Mouse (Mus musculus): ENCODE results near the gene 4933417A18Rik. TPM values are rescaled to one million over a fixed set of nuclear protein-coding genes. Genes with fewer than 3 reads are reported as not detected.

Gene 4933417A18Rik
- polyA plus RNA-seq, 1 experiment from 2014 or later, result not detected

Other genes with a start within 250 kb of the 4933417A18Rik start
- gene Fam50b, start 189.6 kb upstream of the 4933417A18Rik start, polyA plus RNA-seq (2015; fragmentation: Nextera tagmentation; extraction: Ambion mirVana), result not detected in 2 replicates
- gene Prpf4b, start 49.1 kb upstream of the 4933417A18Rik start, polyA plus RNA-seq (2015; fragmentation: Nextera tagmentation; extraction: Ambion mirVana), result 41.2 and 42.2 TPM in 2 replicates
- gene Fam217a, start 99 bp upstream of the 4933417A18Rik start, polyA plus RNA-seq (2015; fragmentation: Nextera tagmentation; extraction: Ambion mirVana), result 2.0 and 2.2 TPM in 2 replicates
- 0.23 and 0.25 TPM in 2 replicates for gene Eci3, start 39.4 kb downstream of the 4933417A18Rik start, polyA plus RNA-seq (2015; fragmentation: Nextera tagmentation; extraction: Ambion mirVana)
- gene Eci2, start 102.7 kb downstream of the 4933417A18Rik start, polyA plus RNA-seq (2015; fragmentation: Nextera tagmentation; extraction: Ambion mirVana), result 119 and 127 TPM in 2 replicates

Data from heart, embryonic 13.5 days (tissue).